Mouse (Mus musculus) liver, embryonic 14.5 days (tissue): Measurements from ENCODE around the gene Tnip1.

ENCODE experiments used
- CTCF ChIP-seq: IDR thresholded peaks from 2 replicates; pipeline ENCODE4 v1.5.1; 2016; ENCODE audit warnings: antibody characterized with exemption, low read depth, control low read depth
- EP300 ChIP-seq: IDR thresholded peaks from 2 replicates; pipeline ENCODE4 v1.6.1; 2016; ENCODE audit warnings: antibody characterized with exemption, low read depth

DNA sequence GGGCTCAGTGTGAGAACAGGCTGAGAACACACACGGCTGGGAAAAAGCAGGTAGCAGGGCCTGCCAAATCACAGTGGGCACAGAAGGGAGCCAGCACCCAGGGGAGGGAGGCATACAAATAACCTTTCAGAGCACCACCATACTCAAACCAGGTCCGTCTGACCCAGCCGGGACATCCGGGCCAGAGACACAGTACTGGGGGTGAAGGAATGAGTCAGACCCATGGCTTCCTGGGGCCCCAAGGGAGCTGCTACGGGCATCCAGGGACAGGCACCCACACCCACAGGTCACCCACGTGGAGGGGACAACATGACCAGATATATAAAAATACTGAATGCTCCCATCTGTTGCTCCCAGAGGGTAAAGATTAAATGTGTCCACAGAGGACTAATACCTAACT lies 10.1 kb downstream of the Tnip1 start:
- TF ChIP-seq CTCF (no peak), EP300 (no peak)
